Mouse (Mus musculus): ENCODE measurements at regions not wholly inside any gene's neighbourhood (a gene's known extent, or its start where the extent isn't known, plus 50 kb on each side); places are given as distances from the start of the nearest gene placed in this dataset.
A peak's percentile ranks its signal among the peaks of the same experiment; 100 is the strongest.

GRCm38 (mm10) chr4:127533726-127534125, 175.7 kb upstream of the Gjb5 start:
- no peak for DNase-seq (ENCODE audit: low spot score in 2 of 2)

- DNase-seq (ENCODE audit: low spot score in 2 of 2): no peak
Observed at GRCm38 (mm10) chr4:127530779-127531178, 172.8 kb upstream of the Gjb5 start.

- DNase-seq (ENCODE audit: low spot score in 2 of 2): no peak
Observed at GRCm38 (mm10) chr4:127522151-127522550, 164.2 kb upstream of the Gjb5 start.

- DNase-seq (ENCODE audit: low spot score in 2 of 2): no peak
Observed at GRCm38 (mm10) chr4:127517978-127518377, 160.0 kb upstream of the Gjb5 start.

GRCm38 (mm10) chr4:127517539-127517938, 159.6 kb upstream of the Gjb5 start:
- DNase-seq (ENCODE audit: low spot score in 2 of 2): peak; percentile 26 to 28

GRCm38 (mm10) chr4:127509936-127510335, 152.0 kb upstream of the Gjb5 start:
- peak; percentile 51 to 57 for DNase-seq (ENCODE audit: low spot score in 2 of 2)

GRCm38 (mm10) chr4:127502621-127503020, 144.6 kb upstream of the Gjb5 start:
- no peak for DNase-seq (ENCODE audit: low spot score in 2 of 2)

GRCm38 (mm10) chr4:127501881-127502280, 143.9 kb upstream of the Gjb5 start:
- DNase-seq (ENCODE audit: low spot score in 2 of 2): no peak

- DNase-seq (ENCODE audit: low spot score in 2 of 2): no peak
Observed at GRCm38 (mm10) chr4:127487016-127487780, 129.2 kb upstream of the Gjb5 start.

- DNase-seq (ENCODE audit: low spot score in 2 of 2): no peak
Observed at GRCm38 (mm10) chr4:127485238-127485637, 127.3 kb upstream of the Gjb5 start.

- DNase-seq (ENCODE audit: low spot score in 2 of 2): no peak
Observed at GRCm38 (mm10) chr4:127482461-127482860, 124.5 kb upstream of the Gjb5 start.

- no peak for DNase-seq (ENCODE audit: low spot score in 2 of 2)
Observed at GRCm38 (mm10) chr4:127480339-127480738, 122.4 kb upstream of the Gjb5 start.

GRCm38 (mm10) chr4:127469877-127470276, 111.9 kb upstream of the Gjb5 start:
- no peak for DNase-seq (ENCODE audit: low spot score in 2 of 2)

- DNase-seq (ENCODE audit: low spot score in 2 of 2): no peak
Observed at GRCm38 (mm10) chr4:127454511-127455119, 96.6 kb upstream of the Gjb5 start.

GRCm38 (mm10) chr4:127452081-127452480, 94.1 kb upstream of the Gjb5 start:
- DNase-seq (ENCODE audit: low spot score in 2 of 2): no peak

GRCm38 (mm10) chr4:127445300-127445699, 87.3 kb upstream of the Gjb5 start:
- DNase-seq (ENCODE audit: low spot score in 2 of 2): no peak

- no peak for DNase-seq (ENCODE audit: low spot score in 2 of 2)
Observed at GRCm38 (mm10) chr4:127444056-127444455, 86.1 kb upstream of the Gjb5 start.

GRCm38 (mm10) chr4:127442001-127442400, 84.0 kb upstream of the Gjb5 start:
- DNase-seq (ENCODE audit: low spot score in 2 of 2): no peak

- no peak for DNase-seq (ENCODE audit: low spot score in 2 of 2)
Observed at GRCm38 (mm10) chr4:127440602-127441001, 82.6 kb upstream of the Gjb5 start.

GRCm38 (mm10) chr4:127435076-127435475, 77.1 kb upstream of the Gjb5 start:
- DNase-seq (ENCODE audit: low spot score in 2 of 2): peak in 1 of 2 experiments; percentile 35

GRCm38 (mm10) chr4:127430237-127430636, 72.3 kb upstream of the Gjb5 start:
- no peak for DNase-seq (ENCODE audit: low spot score in 2 of 2)

- DNase-seq (ENCODE audit: low spot score in 2 of 2): no peak
Observed at GRCm38 (mm10) chr4:127429748-127430147, 71.8 kb upstream of the Gjb5 start.

GRCm38 (mm10) chr4:127423855-127424254, 65.9 kb upstream of the Gjb5 start:
- DNase-seq (ENCODE audit: low spot score in 2 of 2): no peak

All from frontal cortex, postnatal 14 days (tissue).